Mouse (Mus musculus) forebrain, embryonic 12.5 days (tissue): ENCODE measurements around the gene Sf3b5. TPM values are rescaled to one million over a fixed set of nuclear protein-coding genes. Genes with fewer than 3 reads are reported as not detected.

Experiments
- ATAC-seq: fragments of 200-750 bp; cut with Nextera tagmentation; 2 replicates; pipeline ENCODE4 v1.8.0; 2017; ENCODE audit warnings: moderate TSS enrichment; ENCODE audit not compliant: low FRiP score
- H3K27ac ChIP-seq: fragments of 300-500 bp; sonication (generic); 2 replicates; pipeline ENCODE4 v1.5.1; 2016; ENCODE audit warnings: mild to moderate bottlenecking
- H3K27me3 ChIP-seq: fragments of 300-500 bp; sonication (generic); 2 replicates; pipeline ENCODE4 v1.6.1; 2016; ENCODE audit warnings: mild to moderate bottlenecking
- H3K36me3 ChIP-seq: fragments of 300-500 bp; sonication (generic); replicated peaks from 2 replicates; pipeline ENCODE4 v1.6.1; 2016; ENCODE audit warnings: mild to moderate bottlenecking
- H3K4me1 ChIP-seq: fragments of 300-500 bp; sonication (generic); 2 replicates; pipeline ENCODE4 v1.6.1; 2016
- H3K4me2 ChIP-seq: fragments of 300-500 bp; sonication (generic); 2 replicates; pipeline ENCODE4 v1.6.1; 2016; ENCODE audit warnings: mild to moderate bottlenecking, moderate library complexity
- H3K4me3 ChIP-seq: fragments of 300-500 bp; sonication (generic); replicated peaks from 2 replicates; pipeline ENCODE4 v1.5.1; 2016; ENCODE audit warnings: mild to moderate bottlenecking
- H3K9ac ChIP-seq: fragments of 300-500 bp; sonication (generic); 2 replicates; pipeline ENCODE4 v1.6.1; 2016; ENCODE audit warnings: mild to moderate bottlenecking
- H3K9me3 ChIP-seq: fragments of 300-500 bp; sonication (generic); 2 replicates; pipeline ENCODE4 v1.6.1; 2016
- WGBS: fragments of 180-500 bp; shearing (Covaris S2); methylation state at CpG from one replicate; pipeline ENCODE4 v1.1.7; 2016; 5-methylcytosine and 5-hydroxymethylcytosine counted together
- polyA plus RNA-seq: library from polyadenylated mRNA; unstranded; fragments of >200 nt; fragmentation: Nextera tagmentation; extraction: Ambion mirVana; gene quantifications from 2 replicates; pipeline ENCODE4 v1.2.1, GENCODE M21; 2016

The Sf3b5 gene
- polyA plus RNA-seq, result 32.5 and 35.5 TPM in 2 replicates

DNA sequence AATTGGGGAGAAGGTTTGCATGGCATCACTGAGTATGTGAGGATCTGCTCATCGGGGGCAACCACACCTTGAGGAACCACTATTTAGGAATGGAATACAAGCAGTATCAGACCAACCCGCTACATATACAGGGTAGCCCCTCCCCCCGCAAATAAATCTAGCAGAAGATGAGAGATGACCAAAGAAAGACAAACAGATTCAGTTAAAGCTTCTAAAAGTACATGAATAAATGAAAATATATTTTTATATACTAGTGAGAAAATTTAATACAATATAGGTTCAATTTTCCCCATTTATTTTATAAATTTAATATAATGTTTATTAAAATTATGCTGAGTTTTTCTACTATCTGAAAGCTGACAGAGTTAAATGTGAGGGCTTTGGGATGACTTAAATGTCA, at the start of gene Sf3b5:
TSS of gene Sf3b5 (plus strand) at position 301 of the 400 bp plus-strand sequence.
- H3K9me3 ChIP-seq, result no peaks in the 10 kb centered on the region
- H3K4me3 ChIP-seq, result no peak within 1 kb of the TSS
- no peaks in the 10 kb centered on the region for H3K27me3 ChIP-seq
- peaks cover 13% of the 10 kb centered on the region for H3K4me1 ChIP-seq
- no peak within 1 kb of the TSS for H3K4me2 ChIP-seq
- 89% methylated on average over 3 of the region's 3 CpGs for WGBS
- H3K36me3 ChIP-seq, result no peaks in the 10 kb centered on the region
- ATAC-seq, result no peak
- H3K9ac ChIP-seq, result no peak within 1 kb of the TSS
- no peak within 1 kb of the TSS for H3K27ac ChIP-seq

DNA sequence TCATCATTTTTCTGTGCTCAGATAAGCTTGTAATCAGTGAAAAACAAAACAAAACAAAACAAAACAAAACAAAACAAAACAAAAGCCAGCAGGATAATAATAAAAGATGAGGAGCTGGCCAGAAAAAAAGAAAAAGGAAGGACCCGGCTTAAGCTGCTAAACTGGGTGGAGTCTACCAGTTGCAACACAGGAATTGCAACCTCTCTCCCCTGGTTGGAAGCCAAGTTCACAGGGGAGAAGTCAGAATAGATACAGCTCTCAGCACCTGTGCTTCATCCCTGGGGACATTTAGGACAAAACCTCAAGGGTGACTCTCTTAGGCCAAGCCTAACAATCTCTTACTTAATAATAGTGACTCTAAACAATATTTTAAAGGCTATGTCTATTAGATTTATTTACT, 49.3 kb upstream of the Sf3b5 start:
- Histone ChIP-seq H3K36me3 (no peaks in the 10 kb centered on the region), H3K27me3 (no peaks in the 10 kb centered on the region), H3K27ac (no peak overlapping the region), H3K4me2 (no peak overlapping the region), H3K4me3 (no peak overlapping the region), H3K9ac (no peak overlapping the region), H3K9me3 (no peaks in the 10 kb centered on the region), H3K4me1 (no peaks in the 10 kb centered on the region)
- ATAC-seq, result no peak
- WGBS, result 44% methylated on average over 1 of the region's 1 CpGs

DNA sequence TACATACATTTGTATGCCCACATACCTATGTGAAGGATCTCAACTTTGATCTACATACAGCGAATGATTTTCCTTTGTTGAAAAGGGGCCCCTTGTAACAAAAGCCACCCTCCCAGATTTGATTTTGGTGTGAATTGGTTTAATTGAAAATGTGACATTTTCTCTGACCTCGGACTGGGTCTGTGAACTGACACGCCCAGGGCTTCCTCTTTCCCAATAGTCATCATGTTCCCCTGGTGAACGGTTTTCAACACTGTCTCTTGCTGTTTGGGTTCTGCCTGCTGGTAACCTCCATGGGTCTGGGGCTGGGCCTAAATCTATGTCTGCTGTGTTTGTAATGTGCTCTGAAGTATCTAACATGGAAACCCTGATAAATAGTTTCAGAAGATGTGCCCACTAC, 47.9 kb upstream of the Sf3b5 start:
- H3K9ac ChIP-seq, result no peak overlapping the region
- no peaks in the 10 kb centered on the region for H3K4me1 ChIP-seq
- no peak overlapping the region for H3K27ac ChIP-seq
- H3K4me2 ChIP-seq, result no peak overlapping the region
- WGBS, result 76% methylated on average over 4 of the region's 4 CpGs
- H3K4me3 ChIP-seq, result no peak overlapping the region
- no peak for ATAC-seq
- no peaks in the 10 kb centered on the region for H3K36me3 ChIP-seq
- peaks cover 6% of the 10 kb centered on the region for H3K27me3 ChIP-seq
- H3K9me3 ChIP-seq, result no peaks in the 10 kb centered on the region

DNA sequence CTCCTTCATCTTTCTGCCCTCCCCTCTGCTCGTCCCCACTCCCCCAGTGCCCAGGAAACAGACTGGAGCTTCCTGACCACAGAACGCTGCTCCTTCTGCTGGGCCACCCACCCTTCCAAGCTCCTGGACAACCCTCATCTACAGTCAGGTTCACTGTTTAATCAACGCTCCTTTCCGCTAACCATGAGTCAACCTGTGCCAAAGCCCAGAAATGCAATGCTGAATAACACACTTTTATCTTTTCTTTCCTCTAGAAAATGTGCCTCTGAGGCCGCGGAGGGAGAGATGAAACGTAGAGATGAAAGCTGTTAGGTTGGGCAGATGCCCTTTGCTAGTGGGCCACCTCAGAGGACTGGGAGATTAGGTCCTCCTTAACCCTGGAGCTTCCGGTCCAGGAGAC, 43.6 kb upstream of the Sf3b5 start:
- H3K27me3 ChIP-seq, result peaks cover 19% of the 10 kb centered on the region
- H3K9ac ChIP-seq, result no peak overlapping the region
- no peaks in the 10 kb centered on the region for H3K9me3 ChIP-seq
- 90% methylated on average over 8 of the region's 8 CpGs for WGBS
- H3K27ac ChIP-seq, result no peak overlapping the region
- H3K4me1 ChIP-seq, result no peaks in the 10 kb centered on the region
- no peak overlapping the region for H3K4me3 ChIP-seq
- H3K4me2 ChIP-seq, result no peak overlapping the region
- no peaks in the 10 kb centered on the region for H3K36me3 ChIP-seq
- ATAC-seq, result no peak

DNA sequence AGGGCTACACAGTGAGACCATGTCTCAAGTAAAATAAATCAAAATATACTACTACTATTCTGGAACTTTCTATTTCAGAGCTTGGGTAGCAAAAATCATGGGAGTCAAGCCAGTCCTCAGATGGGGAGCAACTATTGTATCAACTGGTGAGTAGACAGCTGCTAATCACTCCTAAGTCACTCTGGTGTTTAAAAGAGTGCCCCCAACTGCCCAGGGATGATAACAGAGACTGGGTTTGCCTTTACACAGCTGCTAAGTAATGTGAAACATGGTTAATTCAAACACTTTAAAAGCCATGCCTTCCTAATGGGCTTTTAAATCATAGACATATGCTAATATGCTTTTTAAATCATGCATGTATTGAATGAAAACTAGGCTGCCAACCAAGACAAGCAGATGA, 42.9 kb upstream of the Sf3b5 start:
- H3K36me3 ChIP-seq, result no peaks in the 10 kb centered on the region
- H3K4me3 ChIP-seq, result no peak overlapping the region
- H3K9me3 ChIP-seq, result no peaks in the 10 kb centered on the region
- H3K27me3 ChIP-seq, result peaks cover 23% of the 10 kb centered on the region
- H3K4me1 ChIP-seq, result no peaks in the 10 kb centered on the region
- no peak overlapping the region for H3K9ac ChIP-seq
- ATAC-seq, result no peak
- H3K27ac ChIP-seq, result no peak overlapping the region
- no peak overlapping the region for H3K4me2 ChIP-seq

DNA sequence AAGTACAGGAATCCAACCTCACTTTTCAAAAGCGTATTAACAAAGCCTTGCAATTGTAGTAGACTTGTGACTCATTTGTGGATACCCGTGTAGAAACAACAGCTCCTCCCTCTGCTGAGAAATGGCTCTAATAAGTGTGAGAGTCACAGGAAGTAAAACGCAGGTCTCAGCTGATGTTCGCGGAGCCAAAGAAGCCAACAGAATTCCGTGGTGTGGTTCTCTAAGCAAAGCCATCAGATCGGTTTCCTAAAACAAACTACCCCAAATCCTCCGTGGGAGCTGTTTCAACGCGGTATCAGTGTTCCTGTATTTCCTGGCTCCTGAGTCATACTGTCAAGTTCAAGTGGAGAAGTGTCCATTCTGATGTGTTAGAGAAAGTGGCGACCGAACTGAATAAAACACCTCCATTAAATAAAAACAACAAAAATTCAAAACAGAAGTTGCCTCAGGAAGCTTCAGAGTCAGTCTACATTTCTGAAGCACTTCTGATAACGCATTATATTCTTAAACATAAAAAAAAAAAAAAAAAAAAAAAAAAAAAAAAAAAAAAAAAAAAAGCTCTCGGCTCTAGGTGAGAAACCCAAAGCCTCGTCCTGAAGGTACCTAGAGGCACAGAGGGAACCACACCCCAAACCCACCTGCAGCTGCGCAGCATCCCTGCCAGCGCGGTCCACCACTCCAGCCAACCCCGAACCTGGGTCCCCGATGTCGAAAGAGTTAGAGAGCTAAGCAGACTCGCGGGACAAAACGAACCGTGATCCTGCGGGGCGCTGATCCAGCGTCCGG, 41.6 kb upstream of the Sf3b5 start:
- no peak for ATAC-seq

DNA sequence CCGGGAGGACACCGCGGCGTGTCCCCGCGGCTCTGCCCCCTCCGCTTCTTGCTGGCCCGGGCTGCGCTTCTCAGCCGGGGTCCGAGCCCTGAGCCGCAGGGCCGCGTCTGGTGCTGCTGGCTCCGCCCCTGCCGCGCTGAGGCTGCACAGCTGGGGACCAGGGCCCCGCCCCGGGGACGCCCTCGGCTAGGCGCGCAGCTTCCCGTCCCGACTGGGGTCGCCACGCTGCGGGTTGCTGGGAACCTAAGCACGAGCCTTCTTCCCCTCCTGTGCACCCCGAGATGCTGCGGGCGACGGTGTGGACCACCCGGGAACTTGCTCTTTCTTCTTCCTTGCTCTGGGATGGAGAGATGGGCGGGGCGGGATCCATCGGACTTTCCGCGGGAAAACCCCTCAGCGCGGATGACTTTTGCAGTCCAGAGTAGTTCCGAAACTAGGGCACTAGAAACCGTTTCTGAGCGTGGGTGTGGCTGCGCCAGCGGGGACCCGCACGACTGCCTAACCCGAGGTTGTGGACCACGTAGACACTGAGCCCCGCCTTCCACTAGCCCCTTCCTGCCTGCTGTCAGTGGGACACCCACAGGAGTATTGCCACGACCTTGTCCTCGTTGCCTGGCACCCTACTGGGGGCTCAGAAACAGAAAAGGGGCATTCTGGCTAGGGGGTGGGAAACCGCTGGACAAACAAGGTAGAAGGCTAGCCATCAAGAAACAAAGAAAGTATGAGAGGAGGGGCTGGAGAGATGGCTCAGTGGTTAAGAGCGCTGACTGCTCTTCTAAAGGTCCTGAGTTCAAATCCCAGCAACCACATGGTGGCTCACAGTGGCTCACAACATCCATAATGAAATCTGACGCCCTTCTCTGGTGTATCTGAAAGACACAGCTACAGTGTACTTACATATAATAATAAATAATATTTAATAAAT, 40.7 kb upstream of the Sf3b5 start, which contains the start of gene Stx11:
TSS of gene Stx11 (minus strand) at position 148 of the 925 bp plus-strand sequence.
- Histone ChIP-seq H3K27me3 (peaks cover 23% of the 10 kb centered on the region), H3K9ac (peak within 1 kb of the TSS; percentile 63), H3K27ac (no peak within 1 kb of the TSS), H3K36me3 (no peaks in the 10 kb centered on the region), H3K4me3 (peak within 1 kb of the TSS; percentile 74), H3K9me3 (no peaks in the 10 kb centered on the region), H3K4me1 (no peaks in the 10 kb centered on the region), H3K4me2 (peak within 1 kb of the TSS; percentile 79)
- 3% methylated on average over 56 of the region's 56 CpGs for WGBS
- ATAC-seq, result peak; percentile 91

More for the DNA sequence above, 41.6 kb upstream of the Sf3b5 start:
- Histone ChIP-seq H3K4me1 (no peaks in the 10 kb centered on the region), H3K27me3 (peaks cover 23% of the 10 kb centered on the region), H3K4me2 (peak overlapping the region; percentile 79), H3K27ac (no peak overlapping the region), H3K4me3 (peak overlapping the region; percentile 74), H3K36me3 (no peaks in the 10 kb centered on the region), H3K9me3 (no peaks in the 10 kb centered on the region), H3K9ac (peak overlapping the region; percentile 63)
- WGBS, result 5% methylated on average over 29 of the region's 29 CpGs

DNA sequence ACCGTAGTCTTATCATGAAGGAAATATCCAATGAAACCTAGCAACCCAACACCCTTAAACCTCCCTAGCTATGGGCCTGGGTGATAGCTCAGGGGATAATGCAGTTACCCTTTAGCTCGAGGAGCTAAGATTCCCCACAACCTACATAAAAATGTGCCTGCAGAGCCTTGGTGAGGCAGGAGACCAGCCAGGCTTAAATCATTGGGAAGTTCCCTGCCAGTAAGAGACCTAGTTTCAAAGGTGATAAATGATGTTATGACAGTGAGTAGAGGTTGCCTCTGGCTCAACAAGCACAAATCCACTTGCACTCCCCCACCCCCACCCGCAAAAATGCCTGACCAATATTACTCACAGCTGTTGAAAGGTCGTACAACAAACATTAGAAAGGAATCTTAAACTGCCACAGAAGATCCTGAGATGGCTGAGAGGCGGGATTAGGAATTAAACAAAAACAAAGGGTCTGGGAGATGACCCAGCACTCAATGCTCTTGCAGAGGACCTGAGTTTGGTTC, 39.4 kb upstream of the Sf3b5 start:
- no peak overlapping the region for H3K4me2 ChIP-seq
- H3K9me3 ChIP-seq, result no peaks in the 10 kb centered on the region
- no peaks in the 10 kb centered on the region for H3K36me3 ChIP-seq
- no peak overlapping the region for H3K4me3 ChIP-seq
- no peaks in the 10 kb centered on the region for H3K4me1 ChIP-seq
- H3K27ac ChIP-seq, result no peak overlapping the region
- no peak overlapping the region for H3K9ac ChIP-seq
- ATAC-seq, result no peak
- H3K27me3 ChIP-seq, result peaks cover 23% of the 10 kb centered on the region
- WGBS, result 79% methylated on average over 5 of the region's 5 CpGs

DNA sequence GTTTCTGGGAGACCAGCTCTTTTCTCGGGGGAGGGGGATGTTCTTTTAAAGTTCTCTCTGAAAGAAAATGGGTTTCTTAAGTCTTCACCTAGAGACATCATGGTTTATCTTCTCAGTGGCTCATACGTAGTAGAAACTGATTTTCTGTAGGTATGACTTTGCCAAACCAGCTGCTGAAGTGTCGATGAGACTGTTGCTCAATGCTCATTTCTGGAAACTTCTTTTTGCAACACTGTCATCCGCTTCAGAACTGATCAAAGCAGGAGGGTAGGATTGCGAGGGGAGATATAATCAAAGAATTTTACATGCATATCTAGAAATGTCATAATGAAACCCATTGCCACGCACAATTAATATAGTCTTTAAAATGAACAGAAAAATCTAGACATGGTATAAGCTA, 30.6 kb upstream of the Sf3b5 start:
- Histone ChIP-seq H3K9ac (no peak overlapping the region), H3K9me3 (no peaks in the 10 kb centered on the region), H3K4me2 (no peak overlapping the region), H3K4me3 (no peak overlapping the region), H3K36me3 (no peaks in the 10 kb centered on the region), H3K27me3 (no peaks in the 10 kb centered on the region), H3K4me1 (no peaks in the 10 kb centered on the region), H3K27ac (no peak overlapping the region)
- ATAC-seq, result no peak
- WGBS, result 93% methylated on average over 6 of the region's 6 CpGs

DNA sequence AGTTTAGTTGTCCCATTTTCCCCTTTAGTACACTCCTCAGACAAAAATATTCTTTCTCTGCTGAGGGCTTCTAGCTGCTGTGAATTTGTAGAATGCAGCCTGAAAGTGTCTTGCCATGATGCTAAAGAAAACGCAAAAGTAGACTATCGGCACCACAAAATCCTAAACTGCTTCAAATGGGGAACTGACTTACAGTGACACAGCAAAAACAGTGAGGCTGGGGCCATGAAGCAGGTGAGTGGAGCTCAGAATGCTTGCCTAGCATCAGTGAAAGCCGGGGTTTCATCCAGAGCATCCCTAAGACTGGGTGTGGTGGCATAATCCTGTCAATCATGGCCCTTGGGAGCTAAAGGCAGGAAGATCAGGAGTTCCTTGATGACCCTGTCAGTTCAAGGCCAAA, 29.7 kb upstream of the Sf3b5 start:
- H3K4me1 ChIP-seq, result no peaks in the 10 kb centered on the region
- no peaks in the 10 kb centered on the region for H3K9me3 ChIP-seq
- no peak overlapping the region for H3K27ac ChIP-seq
- no peak overlapping the region for H3K4me3 ChIP-seq
- H3K27me3 ChIP-seq, result no peaks in the 10 kb centered on the region
- WGBS, result 96% methylated on average over 3 of the region's 3 CpGs
- no peak overlapping the region for H3K4me2 ChIP-seq
- no peak overlapping the region for H3K9ac ChIP-seq
- no peaks in the 10 kb centered on the region for H3K36me3 ChIP-seq
- no peak for ATAC-seq

DNA sequence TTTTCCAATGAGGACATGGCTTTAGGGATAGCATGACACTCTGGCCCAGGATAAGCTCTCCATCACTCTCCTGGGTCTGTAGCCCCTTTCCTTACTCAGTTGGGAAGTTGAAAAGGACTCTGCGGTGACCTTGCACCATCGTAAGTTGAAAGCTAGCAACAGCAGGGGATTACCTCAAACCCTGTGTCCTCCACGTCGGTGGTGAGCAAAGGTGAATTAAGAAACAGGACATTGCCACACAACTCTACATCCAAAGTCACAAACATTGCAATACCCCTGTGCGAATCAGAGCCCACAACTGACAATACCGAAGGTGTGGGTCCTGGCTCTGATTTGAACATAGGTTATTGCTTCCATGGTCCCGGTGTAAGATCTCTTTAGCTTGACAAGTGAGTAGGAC, 29.2 kb upstream of the Sf3b5 start:
- no peaks in the 10 kb centered on the region for H3K9me3 ChIP-seq
- no peak overlapping the region for H3K4me2 ChIP-seq
- H3K4me1 ChIP-seq, result no peaks in the 10 kb centered on the region
- H3K9ac ChIP-seq, result no peak overlapping the region
- ATAC-seq, result no peak
- no peaks in the 10 kb centered on the region for H3K27me3 ChIP-seq
- no peaks in the 10 kb centered on the region for H3K36me3 ChIP-seq
- H3K4me3 ChIP-seq, result no peak overlapping the region
- H3K27ac ChIP-seq, result no peak overlapping the region
- 92% methylated on average over 7 of the region's 7 CpGs for WGBS

DNA sequence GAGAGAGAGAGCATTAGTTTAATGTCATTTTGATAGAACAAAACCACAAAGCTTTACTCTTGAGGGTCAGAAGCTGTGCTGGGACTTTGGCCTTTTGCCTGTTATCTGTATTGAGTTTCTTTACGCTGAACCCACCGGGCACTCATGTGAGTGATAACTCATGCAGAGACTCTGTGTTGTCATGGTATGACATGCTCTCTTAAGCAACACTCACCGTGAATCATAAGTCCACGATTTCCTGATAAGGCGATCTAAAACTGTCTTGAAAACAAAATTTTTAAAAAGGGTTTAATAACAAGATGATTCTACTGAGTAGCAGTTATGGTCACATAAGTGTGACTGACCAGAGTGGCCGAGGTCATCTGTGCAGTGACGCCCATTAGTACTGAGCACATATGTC, 28.6 kb upstream of the Sf3b5 start:
- 93% methylated on average over 7 of the region's 7 CpGs for WGBS
- Histone ChIP-seq H3K4me3 (no peak overlapping the region), H3K36me3 (no peaks in the 10 kb centered on the region), H3K27ac (no peak overlapping the region), H3K9me3 (no peaks in the 10 kb centered on the region), H3K4me1 (no peaks in the 10 kb centered on the region), H3K9ac (no peak overlapping the region), H3K4me2 (no peak overlapping the region), H3K27me3 (no peaks in the 10 kb centered on the region)
- ATAC-seq, result no peak
